Mouse (Mus musculus): ENCODE results near the gene Rnf182. TPM values are rescaled to one million over a fixed set of nuclear protein-coding genes. Genes with fewer than 3 reads are reported as not detected.
A peak's percentile ranks its signal among the peaks of the same experiment; 100 is the strongest.

Gene Rnf182
- total RNA-seq, 1 experiment from 2014 or later: 2.3 TPM

DNA sequence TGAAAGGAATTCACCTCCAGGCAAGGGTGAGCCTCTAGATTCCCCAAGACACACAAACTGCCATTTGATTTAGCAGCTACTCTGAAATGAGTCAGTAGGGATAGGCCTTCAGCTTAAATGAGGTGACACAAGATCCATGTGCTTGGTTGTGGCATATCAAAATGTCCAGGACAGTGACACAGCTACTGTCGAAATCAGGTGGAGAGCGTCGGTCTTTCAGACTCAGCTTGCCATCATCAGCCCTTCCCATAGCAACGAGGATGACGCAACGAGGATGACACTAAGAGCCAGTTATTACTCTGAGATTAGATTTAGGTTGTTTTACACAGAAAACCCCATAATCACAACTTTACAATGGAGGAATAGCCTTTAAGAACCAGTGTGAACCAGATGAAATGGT, 14.5 kb upstream of the Rnf182 start:
- ATAC-seq (replicated peaks in 1 of 2; ENCODE audit: insufficient read depth in 1 of 2, low FRiP score in 2 of 2, low TSS enrichment in 1 of 2, low read depth in 1 of 2, poor library complexity in 2 of 2, severe bottlenecking in 2 of 2): no peak

DNA sequence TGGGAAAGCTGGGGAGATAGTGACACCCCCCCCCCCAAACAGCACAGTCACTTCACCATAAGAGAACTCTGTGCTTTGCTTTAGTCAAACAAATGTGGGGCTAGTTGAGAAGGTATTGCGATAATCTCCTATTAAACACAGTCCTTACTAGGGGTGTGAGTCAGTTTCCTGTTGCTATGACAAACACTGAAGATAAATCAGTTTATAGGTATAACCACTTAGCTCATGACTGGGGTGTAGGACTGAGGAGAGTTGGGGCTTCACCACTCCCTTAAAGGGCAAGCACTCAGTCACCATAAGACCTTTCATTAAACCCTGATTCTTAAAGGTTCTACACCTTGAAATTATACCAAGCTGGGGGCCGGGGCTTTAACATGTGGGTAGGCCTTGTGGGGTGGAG, 13.1 kb upstream of the Rnf182 start:
- ATAC-seq (replicated peaks in 1 of 2; ENCODE audit: insufficient read depth in 1 of 2, low FRiP score in 2 of 2, low TSS enrichment in 1 of 2, low read depth in 1 of 2, poor library complexity in 2 of 2, severe bottlenecking in 2 of 2): no peak

DNA sequence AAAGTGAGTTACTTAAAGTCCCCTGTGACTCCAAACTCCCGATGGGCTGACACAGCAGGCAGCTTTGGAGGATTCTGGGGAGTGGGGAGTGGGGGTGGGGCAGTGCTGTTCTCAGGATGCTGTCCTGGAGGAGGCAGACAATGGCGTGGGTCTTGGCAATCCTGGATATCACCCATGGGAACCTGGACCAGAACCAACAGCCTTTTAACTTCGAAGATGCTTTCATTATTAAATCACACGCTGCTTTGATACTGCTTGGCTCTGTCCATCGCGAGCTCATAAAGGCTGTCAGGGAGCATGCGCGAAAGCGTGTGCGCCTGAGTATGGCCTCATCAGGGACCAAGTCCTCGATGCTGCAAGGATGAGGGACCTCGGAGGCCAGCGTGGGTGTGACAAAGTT, 12.5 kb upstream of the Rnf182 start:
- ATAC-seq (replicated peaks in 1 of 2; ENCODE audit: insufficient read depth in 1 of 2, low FRiP score in 2 of 2, low TSS enrichment in 1 of 2, low read depth in 1 of 2, poor library complexity in 2 of 2, severe bottlenecking in 2 of 2): no peak

DNA sequence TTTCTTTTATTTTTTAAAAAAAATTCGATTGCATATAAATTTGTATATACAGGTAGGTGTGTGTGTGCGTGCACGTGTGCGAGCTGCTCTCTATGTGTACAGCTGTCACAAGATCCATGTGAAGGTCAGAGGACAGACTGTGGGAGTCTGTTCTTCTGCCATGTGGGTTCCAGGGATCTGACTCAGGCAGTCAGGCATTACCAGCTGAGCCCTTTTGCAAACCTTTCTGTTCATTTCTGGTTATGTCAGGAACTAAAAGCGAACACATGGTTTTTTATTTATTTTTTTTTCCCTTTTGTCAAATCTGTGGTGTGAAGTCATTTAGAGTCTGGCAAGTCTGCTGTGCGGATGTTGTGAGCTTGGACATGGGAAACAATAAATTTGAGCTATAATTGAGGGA, 6.7 kb upstream of the Rnf182 start:
- no peak for ATAC-seq (replicated peaks in 1 of 2; ENCODE audit: insufficient read depth in 1 of 2, low FRiP score in 2 of 2, low TSS enrichment in 1 of 2, low read depth in 1 of 2, poor library complexity in 2 of 2, severe bottlenecking in 2 of 2)

DNA sequence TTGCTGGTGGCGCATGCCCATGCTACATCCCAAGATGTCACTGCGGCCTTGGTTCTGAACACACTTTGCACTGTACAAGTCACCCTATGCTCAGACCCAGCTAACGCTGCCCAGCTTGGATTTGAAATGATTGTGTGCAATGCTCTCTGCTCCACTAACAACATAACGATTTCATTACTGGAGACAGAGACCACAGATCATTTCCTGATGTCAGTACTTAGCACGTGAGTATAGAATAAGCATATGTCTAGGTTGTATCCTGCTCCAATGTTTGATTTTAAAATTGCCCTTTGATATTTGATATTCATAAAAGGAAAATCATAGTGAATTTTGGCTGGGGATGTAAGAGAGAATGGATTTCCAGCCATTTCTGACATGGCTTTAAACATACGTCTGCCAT, 3.5 kb upstream of the Rnf182 start:
- no peak for ATAC-seq (replicated peaks in 1 of 2; ENCODE audit: insufficient read depth in 1 of 2, low FRiP score in 2 of 2, low TSS enrichment in 1 of 2, low read depth in 1 of 2, poor library complexity in 2 of 2, severe bottlenecking in 2 of 2)

DNA sequence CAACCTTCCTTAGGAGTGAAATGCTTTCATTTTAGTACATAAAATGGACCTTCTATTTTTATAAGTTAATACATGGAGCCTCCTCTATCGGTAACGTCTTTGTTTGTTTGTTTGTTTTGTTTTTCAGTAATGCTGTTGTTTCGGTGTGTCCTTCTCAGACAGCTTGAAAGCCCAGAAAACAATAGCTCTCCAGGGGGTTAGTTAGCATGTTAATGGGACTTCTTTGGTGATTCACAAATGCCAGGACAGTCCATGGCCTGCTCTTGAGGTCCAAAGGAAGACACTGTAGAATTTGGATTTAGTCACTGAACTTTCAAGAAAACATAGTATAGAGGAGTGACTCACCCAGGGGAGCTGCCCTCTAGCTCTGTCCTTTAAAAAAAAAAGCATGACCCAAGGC, 843 bp upstream of the Rnf182 start:
- ATAC-seq (replicated peaks in 1 of 2; ENCODE audit: insufficient read depth in 1 of 2, low FRiP score in 2 of 2, low TSS enrichment in 1 of 2, low read depth in 1 of 2, poor library complexity in 2 of 2, severe bottlenecking in 2 of 2): no peak

DNA sequence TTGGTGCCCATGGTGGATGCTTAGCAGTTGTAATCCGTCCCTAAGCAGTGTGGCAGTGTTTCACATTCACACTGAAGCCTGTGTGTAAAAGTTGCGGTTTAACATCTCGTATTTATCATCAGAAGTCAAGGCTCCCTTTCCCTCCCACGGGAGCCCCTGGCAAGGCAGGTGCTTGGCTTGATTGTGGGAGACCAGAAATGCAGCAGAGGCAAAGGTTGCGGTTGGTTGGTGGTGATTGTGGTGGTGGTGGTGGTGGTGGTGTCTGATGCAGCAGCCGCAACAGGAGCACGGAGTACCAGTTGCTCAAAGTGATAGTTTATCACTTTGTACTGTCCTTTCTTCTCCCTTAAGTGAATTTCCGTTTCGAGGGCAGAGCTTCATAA, 325 bp upstream of the Rnf182 start:
- no peak for ATAC-seq (replicated peaks in 1 of 2; ENCODE audit: insufficient read depth in 1 of 2, low FRiP score in 2 of 2, low TSS enrichment in 1 of 2, low read depth in 1 of 2, poor library complexity in 2 of 2, severe bottlenecking in 2 of 2)

DNA sequence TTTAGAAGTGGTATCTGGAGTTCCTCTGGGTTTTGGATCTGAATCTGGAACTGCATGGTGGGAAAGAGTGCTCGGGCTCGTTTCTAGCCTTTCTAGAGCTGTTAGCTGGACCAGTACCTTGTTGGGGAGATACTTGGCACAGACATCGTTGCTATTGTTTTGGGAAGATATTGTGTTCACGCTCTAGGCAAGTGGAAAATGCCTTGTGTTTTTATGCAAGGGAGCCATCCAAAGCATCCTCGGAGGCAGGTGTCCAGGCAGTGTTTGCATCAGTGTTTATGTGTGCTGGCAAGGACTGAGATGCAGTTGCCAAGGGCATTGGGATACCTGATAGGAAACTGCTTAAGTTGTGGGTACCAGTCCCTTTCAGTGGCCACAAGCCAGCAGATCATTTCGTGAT, 1.0 kb downstream of the Rnf182 start:
- no peak for ATAC-seq (replicated peaks in 1 of 2; ENCODE audit: insufficient read depth in 1 of 2, low FRiP score in 2 of 2, low TSS enrichment in 1 of 2, low read depth in 1 of 2, poor library complexity in 2 of 2, severe bottlenecking in 2 of 2)

DNA sequence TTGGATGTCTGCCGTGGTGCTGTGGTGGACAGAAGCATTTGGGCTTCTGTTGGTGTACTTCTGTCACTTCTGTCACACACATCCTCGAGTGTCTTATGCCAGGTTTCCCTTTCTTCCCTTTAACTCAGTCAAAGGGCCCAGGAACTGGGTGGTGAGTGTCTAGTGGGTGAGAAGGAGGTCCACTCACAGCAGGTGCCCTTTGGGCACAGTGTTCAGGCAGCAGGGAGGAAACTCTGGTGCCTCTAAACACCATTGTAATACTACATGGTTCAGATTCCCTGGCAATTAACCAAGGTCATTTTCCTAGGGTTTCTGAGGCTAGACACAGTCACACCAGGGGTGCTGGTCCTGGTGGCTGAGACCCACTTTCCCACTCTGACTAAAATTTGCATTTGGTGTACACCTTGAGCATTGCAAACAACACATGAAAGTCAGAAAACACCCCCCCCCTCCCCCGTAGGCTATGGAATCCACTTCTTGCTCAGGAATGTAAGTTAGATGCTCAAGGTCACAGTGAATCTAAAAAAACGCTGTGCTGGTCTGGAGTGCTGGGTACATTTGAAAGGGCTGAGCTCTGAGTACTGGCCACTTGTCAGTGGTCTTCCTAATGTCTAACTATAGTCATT, 4.2 kb downstream of the Rnf182 start:
- ATAC-seq (replicated peaks in 1 of 2; ENCODE audit: insufficient read depth in 1 of 2, low FRiP score in 2 of 2, low TSS enrichment in 1 of 2, low read depth in 1 of 2, poor library complexity in 2 of 2, severe bottlenecking in 2 of 2): no peak

DNA sequence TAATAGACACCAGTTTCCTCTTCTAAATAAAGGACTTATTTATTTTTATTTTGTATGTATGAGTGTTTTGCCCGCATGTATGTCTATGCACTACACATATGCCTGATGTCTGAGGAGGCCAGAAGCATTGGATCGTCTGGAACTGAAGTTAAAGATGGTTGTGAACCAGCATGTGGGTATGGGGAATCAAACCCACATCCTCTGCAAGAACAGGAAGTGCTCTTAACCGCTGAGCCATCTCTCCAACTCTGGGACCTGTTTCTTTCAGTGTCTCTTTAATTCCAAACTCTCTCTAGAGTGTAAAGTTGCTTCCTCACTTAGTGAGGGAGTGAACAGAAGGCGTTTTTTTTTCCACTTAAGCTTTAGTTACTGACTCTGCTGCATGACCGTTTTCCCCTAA, 12.4 kb downstream of the Rnf182 start:
- ATAC-seq (replicated peaks in 1 of 2; ENCODE audit: insufficient read depth in 1 of 2, low FRiP score in 2 of 2, low TSS enrichment in 1 of 2, low read depth in 1 of 2, poor library complexity in 2 of 2, severe bottlenecking in 2 of 2): peak; percentile 17 to 32; a peak in 2 of 4 replicates

DNA sequence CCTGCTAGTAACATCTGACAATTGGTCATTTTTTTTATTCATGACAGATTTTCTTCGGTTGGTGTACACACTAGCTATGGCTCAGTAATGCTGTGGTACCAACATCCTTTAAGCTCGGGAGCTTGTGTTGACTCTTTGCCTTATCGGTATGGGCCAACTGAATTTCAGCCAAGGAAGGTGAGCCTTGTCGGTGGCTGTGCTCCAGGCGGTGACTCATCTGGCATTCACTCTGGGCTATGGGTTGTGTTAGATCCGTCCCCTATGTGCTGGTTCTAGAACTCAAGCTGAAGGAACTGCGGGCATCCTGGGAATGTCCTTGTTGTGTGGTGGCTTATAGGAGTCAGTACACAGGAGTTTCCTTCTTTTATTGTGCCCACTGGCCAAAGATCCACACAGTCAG, 14.3 kb downstream of the Rnf182 start:
- no peak for ATAC-seq (replicated peaks in 1 of 2; ENCODE audit: insufficient read depth in 1 of 2, low FRiP score in 2 of 2, low TSS enrichment in 1 of 2, low read depth in 1 of 2, poor library complexity in 2 of 2, severe bottlenecking in 2 of 2)

DNA sequence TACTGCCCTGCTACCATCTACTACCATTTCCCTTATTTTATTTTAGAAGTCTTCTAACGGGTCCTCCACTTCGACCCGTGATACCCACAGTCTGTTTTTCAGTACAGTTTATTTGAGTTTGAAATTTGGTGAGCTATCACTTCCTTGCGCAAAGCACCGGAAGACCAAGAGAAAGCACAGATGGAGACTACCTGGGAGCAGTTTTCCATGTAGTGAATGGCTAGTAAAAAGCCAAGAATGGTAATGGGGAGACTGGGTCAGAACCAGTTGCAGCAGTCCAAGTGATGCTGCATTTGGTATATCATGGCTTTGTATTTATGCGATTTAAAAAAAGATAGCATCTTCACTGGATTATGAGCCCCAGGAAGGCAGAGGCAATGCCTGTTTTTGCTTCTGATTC, 15.8 kb downstream of the Rnf182 start:
- no peak for ATAC-seq (replicated peaks in 1 of 2; ENCODE audit: insufficient read depth in 1 of 2, low FRiP score in 2 of 2, low TSS enrichment in 1 of 2, low read depth in 1 of 2, poor library complexity in 2 of 2, severe bottlenecking in 2 of 2)

DNA sequence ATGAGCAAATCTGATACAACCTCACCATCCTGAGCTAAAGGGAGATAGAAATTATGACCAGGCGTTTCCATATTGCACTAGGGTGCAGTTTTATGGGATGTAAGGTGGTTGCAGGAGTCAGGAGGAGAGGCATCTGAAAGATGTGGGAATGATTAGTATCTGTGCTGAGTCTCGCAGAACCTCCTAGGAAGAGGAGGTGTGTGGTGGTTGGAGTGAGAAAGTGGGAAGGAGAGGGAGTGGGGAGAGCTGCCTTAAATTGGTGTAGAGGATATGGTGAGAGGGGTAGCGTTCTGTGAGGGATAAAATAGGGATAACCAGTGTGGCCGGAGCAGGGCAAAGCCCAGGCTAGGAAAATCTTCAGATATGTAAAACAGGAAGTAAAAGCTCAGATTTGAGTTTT, 17.5 kb downstream of the Rnf182 start:
- no peak for ATAC-seq (replicated peaks in 1 of 2; ENCODE audit: insufficient read depth in 1 of 2, low FRiP score in 2 of 2, low TSS enrichment in 1 of 2, low read depth in 1 of 2, poor library complexity in 2 of 2, severe bottlenecking in 2 of 2)

DNA sequence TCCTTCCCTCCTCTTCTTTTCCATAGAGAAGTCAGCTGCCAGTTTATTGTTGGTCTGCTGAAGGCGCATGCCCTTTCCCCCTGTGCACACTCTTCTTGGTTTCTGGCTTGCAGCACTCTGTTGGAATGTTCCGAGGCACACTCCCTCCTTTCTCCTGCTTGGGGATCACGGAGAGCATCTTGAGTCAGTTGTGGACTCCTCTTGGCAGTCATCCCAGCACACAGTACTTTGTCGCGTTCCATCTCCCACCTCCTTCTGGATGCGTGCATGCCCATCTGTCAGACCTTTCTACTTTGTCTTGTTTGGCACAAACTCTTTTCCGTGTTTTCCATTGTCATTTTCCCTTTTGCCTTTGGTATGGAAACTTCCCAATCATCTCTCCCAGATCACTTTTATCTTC, 22.2 kb downstream of the Rnf182 start:
- ATAC-seq (replicated peaks in 1 of 2; ENCODE audit: insufficient read depth in 1 of 2, low FRiP score in 2 of 2, low TSS enrichment in 1 of 2, low read depth in 1 of 2, poor library complexity in 2 of 2, severe bottlenecking in 2 of 2): no peak

DNA sequence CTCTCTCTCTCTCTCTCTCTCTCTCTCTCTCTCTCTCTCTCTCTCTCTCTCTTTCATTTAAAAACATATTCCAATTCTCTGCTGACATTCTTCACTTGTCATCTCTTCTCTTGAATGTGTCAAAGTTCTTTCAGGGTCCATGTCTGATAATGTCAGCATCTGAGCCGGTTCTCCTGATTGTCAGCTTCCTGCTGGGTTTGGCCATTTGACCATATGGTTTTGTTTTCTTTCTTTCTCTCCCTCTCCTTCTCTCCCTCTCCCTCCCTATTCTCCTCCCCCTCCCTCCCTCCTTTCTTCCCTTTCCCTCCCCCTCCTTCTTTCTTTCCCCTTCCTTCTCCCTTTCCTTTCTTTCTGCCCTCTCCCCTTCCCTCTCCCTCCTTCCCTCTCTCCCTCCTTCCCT, 29.5 kb downstream of the Rnf182 start:
- no peak for ATAC-seq (replicated peaks in 1 of 2; ENCODE audit: insufficient read depth in 1 of 2, low FRiP score in 2 of 2, low TSS enrichment in 1 of 2, low read depth in 1 of 2, poor library complexity in 2 of 2, severe bottlenecking in 2 of 2)

DNA sequence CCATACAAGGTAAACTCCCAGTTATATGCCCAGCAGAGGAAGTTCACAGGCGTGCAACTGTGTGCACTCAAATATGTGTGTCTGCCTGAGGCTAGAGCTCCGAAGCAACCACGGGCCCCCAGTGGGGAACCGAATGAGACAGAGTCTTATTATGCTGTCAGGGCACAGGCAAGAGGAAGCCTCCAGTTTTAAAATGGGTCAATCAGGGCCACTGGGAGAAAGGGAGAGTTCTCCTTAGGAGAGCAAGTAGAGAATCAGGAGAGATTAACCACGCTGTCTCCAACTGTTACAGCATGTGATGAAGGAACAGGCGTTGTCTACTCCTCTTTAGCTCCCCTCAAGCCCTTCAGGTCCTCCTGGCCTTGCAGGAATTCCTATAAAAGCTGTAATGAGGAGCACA, 33.0 kb downstream of the Rnf182 start:
- ATAC-seq (replicated peaks in 1 of 2; ENCODE audit: insufficient read depth in 1 of 2, low FRiP score in 2 of 2, low TSS enrichment in 1 of 2, low read depth in 1 of 2, poor library complexity in 2 of 2, severe bottlenecking in 2 of 2): no peak

DNA sequence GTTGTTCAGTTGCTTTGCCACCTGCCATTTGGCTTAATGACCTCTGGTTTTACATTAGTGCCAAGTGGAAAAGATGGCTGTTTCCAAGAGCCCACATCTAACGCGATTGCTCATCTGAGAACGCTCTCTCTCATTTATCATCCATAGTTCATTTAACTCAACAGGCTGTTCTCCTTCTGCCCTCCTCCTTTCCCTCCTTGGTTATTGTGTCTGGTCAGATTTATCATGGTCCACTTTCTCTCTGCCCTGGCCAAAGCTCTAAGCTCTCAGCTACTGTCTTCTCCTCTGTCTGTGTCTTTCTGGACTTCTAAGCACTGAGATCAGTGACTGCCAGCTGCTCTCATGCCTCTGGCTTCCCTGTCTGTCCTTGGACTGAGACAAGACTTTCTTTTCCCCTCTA, 35.8 kb downstream of the Rnf182 start:
- no peak for ATAC-seq (replicated peaks in 1 of 2; ENCODE audit: insufficient read depth in 1 of 2, low FRiP score in 2 of 2, low TSS enrichment in 1 of 2, low read depth in 1 of 2, poor library complexity in 2 of 2, severe bottlenecking in 2 of 2)

DNA sequence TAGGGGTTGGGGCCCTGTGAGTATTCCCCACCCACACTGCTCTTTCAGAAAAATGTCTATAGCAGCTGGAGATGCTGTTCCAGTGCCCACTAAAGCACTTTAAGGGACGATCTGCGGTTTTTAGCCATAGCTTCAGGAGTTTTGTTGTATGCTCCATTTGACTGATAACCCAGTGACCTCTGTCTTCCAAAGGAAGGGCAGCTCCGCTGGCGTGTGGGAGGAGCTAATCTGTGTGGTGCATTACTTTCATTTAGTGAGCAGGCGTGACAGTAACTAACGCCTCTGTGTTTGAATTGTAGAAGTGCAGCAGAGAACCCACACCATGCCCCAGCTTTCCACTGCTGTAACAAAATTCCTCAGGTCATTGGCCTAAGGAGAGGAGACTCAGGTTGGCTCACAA, 38.6 kb downstream of the Rnf182 start:
- ATAC-seq (replicated peaks in 1 of 2; ENCODE audit: insufficient read depth in 1 of 2, low FRiP score in 2 of 2, low TSS enrichment in 1 of 2, low read depth in 1 of 2, poor library complexity in 2 of 2, severe bottlenecking in 2 of 2): no peak

DNA sequence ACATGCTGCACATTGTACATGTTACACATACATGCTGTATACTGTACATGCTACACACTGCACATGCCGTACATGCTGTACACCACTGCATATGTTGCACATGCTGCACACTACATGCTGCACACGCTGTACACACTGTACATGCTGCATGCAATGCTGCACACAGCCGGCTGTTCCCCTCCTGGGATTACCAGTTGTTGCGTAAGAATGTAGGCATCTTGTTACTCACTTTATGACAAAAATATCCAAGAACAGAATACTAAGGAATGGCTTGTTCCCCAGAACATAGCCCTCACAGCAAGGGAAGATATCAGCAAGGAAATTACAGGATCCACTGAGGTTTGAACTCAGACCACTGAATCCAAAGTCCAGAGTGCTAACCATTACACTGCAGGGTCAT, 47.7 kb downstream of the Rnf182 start:
- no peak for ATAC-seq (replicated peaks in 1 of 2; ENCODE audit: insufficient read depth in 1 of 2, low FRiP score in 2 of 2, low TSS enrichment in 1 of 2, low read depth in 1 of 2, poor library complexity in 2 of 2, severe bottlenecking in 2 of 2)

DNA sequence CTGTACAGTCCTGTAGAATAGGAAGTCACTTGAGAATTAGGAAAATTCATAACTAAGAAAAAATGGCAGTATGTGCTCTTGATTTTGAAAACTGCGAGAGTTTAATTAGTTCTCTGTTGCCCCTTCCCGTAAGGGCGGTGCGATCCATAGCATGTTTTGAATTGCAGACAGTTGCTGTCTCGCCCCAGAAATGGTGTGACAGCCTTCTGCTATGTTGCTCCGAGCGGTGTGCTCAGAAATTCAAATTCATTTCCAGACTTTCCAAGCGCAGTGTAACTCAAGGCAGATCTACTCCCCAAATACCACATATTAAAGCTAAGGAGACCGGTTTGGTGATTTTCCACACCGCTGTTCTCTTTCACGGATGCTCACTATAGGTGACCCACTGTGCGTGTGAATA, 50.6 kb downstream of the Rnf182 start:
- ATAC-seq (replicated peaks in 1 of 2; ENCODE audit: insufficient read depth in 1 of 2, low FRiP score in 2 of 2, low TSS enrichment in 1 of 2, low read depth in 1 of 2, poor library complexity in 2 of 2, severe bottlenecking in 2 of 2): no peak

Data from hematopoietic stem cell, adult 5-6 weeks (primary cell).